In the genomic region with DNA sequence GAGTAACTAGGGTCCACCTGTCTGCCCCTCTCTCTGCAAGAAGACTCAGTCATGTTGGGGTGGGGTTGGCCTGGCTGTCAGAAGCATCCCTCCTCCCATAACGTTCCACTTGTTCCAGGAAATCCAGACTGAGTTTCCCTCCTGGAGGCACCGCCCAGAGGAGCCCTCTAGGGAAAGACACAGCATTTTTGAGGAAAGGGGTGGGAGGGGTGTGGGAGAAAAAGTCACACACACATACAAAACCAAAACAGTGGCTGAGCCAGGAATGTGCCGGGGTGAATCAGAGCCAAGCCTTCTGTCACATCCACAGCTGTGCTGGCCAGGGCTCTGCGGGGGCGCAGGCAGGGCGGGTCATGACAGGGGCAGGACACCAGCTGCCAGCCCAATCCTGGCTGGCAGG, we compare ENCODE assay signal across 8 mouse cellular contexts. TPM values are rescaled to one million over a fixed set of nuclear protein-coding genes. Genes with fewer than 3 reads are reported as not detected.
A peak's percentile ranks its signal among the peaks of the same experiment; 100 is the strongest.
DNase-seq lines count a peak whose midpoint lies in the region; ATAC-seq and TF ChIP-seq lines count a peak whose summit lies in the region.

No protein-coding gene starts in this region.

- H3K4me1 ChIP-seq in lung, embryonic 14.5 days (ENCODE audit: insufficient read depth): no peaks in the 10 kb centered on the region

- no peak overlapping the region for H3K9ac ChIP-seq in lung, embryonic 14.5 days

- H3K9me3 ChIP-seq in lung, embryonic 14.5 days (ENCODE audit: low read depth, low read length): no peaks in the 10 kb centered on the region

- no peaks in the 10 kb centered on the region; the same call in 1 of the 2 replicates for H3K27me3 ChIP-seq in lung, embryonic 14.5 days (ENCODE audit: insufficient read depth, low read length)

- H3K4me2 ChIP-seq in lung, embryonic 14.5 days: no peak overlapping the region

- DNase-seq in retina, postnatal 1 day: peak; percentile 41
- DNase-seq in retina, embryonic 14.5 days (ENCODE audit: low spot score): no peak
- peak; percentile 43 for DNase-seq in brain, adult 2 months (ENCODE audit: low read depth, low spot score)
- peak; percentile 89 to 90 for DNase-seq in heart, postnatal 10 days
- peak; percentile 77 for DNase-seq in lung, embryonic 14.5 days
- no peak for DNase-seq in spleen, postnatal 14 days (ENCODE audit: low spot score in 2 of 2)
- no peak for DNase-seq in right cerebral cortex, postnatal 25 days

- no peak overlapping the region for H3K4me3 ChIP-seq in lung, embryonic 14.5 days (ENCODE audit: low read depth, low read length)

- WGBS in lung, embryonic 14.5 days: 26% methylated on average over 6 of the region's 6 CpGs

- H3K36me3 ChIP-seq in lung, embryonic 14.5 days (ENCODE audit: insufficient read depth): no peaks in the 10 kb centered on the region

- peak; percentile 91 for ATAC-seq in lung, embryonic 14.5 days (ENCODE audit: insufficient read depth)
- ATAC-seq in granulocyte monocyte progenitor cell, adult 5-6 weeks (replicated peaks; ENCODE audit: poor library complexity, severe bottlenecking): no peak

- intact Hi-C loops in heart, postnatal 10 days (cut with DNase I): no loop called here

- no peak overlapping the region for H3K27ac ChIP-seq in lung, embryonic 14.5 days (ENCODE audit: low read depth)

- TF ChIP-seq CTCF in lung, embryonic 14.5 days (IDR thresholded peaks at IDR 0.05; ENCODE audit: low read depth): no peak

RNA-seq across cellular contexts. Expression of gene Tcf15, which starts 37.0 kb away (rescaled TPM):
- total RNA-seq in heart, postnatal 10 days (2021): 10 to 100 TPM; 44.1 to 53.6 TPM
- polyA plus RNA-seq in lung, embryonic 14.5 days (2014; fragmentation: Nextera tagmentation; extraction: Ambion mirVana): 9.9 and 11.0 TPM in 2 replicates
- not detected in 2 replicates for total RNA-seq in granulocyte monocyte progenitor cell, adult 5-6 weeks (2014; fragmentation: Nextera tagmentation)
- total RNA-seq in granulocyte monocyte progenitor cell, adult 5-6 weeks (2017): not detected in 2 replicates

RNA-seq across cellular contexts. Expression of gene Csnk2a1, which starts 46.3 kb away (rescaled TPM):
- 100 to 1,000 TPM; 106 to 107 TPM for total RNA-seq in heart, postnatal 10 days (2021)
- polyA plus RNA-seq in lung, embryonic 14.5 days (2014; fragmentation: Nextera tagmentation; extraction: Ambion mirVana): 97.1 and 98.2 TPM in 2 replicates
- total RNA-seq in granulocyte monocyte progenitor cell, adult 5-6 weeks (2014; fragmentation: Nextera tagmentation): 71.6 and 101 TPM in 2 replicates
- total RNA-seq in granulocyte monocyte progenitor cell, adult 5-6 weeks (2017): 82.1 and 104 TPM in 2 replicates

Comparison
In these comparisons a context has a peak if more than half of its experiments do, and no peak if none do; other contexts are left out.
1. DNase-seq: peak in retina, postnatal 1 day (single experiment), brain, adult 2 months (single experiment), heart, postnatal 10 days (2 of 2) and lung, embryonic 14.5 days (single experiment); none in retina, embryonic 14.5 days (single experiment), spleen, postnatal 14 days (0 of 2) and right cerebral cortex, postnatal 25 days (single experiment).
2. RNA of gene Tcf15, which starts 37.0 kb away (total RNA-seq): 44.1 to 53.6 TPM in heart, postnatal 10 days; not detected in granulocyte monocyte progenitor cell, adult 5-6 weeks; every median in the first group is over 10 times any median in the second.